Mouse (Mus musculus): ENCODE measurements around the gene Thoc6.

Gene Thoc6

GRCm38 (mm10) chr17:23630195-23631020 is 43.3 kb downstream of the Thoc6 start:
- in situ Hi-C loops (cut with MseI, MboI), result no loop called here

- in situ Hi-C loops (cut with MseI, MboI), result no loop called here
Observed at GRCm38 (mm10) chr17:23627813-23628212, 45.9 kb downstream of the Thoc6 start.

GRCm38 (mm10) chr17:23620351-23620750 is 53.3 kb downstream of the Thoc6 start:
- in situ Hi-C loops (cut with MseI, MboI), result no loop called here
